Mouse (Mus musculus): Measurements from ENCODE around the gene Ilf3. TPM values are rescaled to one million over a fixed set of nuclear protein-coding genes. Genes with fewer than 3 reads are reported as not detected.

The Ilf3 gene
- polyA plus RNA-seq, 1 experiment: 157 TPM

DNA sequence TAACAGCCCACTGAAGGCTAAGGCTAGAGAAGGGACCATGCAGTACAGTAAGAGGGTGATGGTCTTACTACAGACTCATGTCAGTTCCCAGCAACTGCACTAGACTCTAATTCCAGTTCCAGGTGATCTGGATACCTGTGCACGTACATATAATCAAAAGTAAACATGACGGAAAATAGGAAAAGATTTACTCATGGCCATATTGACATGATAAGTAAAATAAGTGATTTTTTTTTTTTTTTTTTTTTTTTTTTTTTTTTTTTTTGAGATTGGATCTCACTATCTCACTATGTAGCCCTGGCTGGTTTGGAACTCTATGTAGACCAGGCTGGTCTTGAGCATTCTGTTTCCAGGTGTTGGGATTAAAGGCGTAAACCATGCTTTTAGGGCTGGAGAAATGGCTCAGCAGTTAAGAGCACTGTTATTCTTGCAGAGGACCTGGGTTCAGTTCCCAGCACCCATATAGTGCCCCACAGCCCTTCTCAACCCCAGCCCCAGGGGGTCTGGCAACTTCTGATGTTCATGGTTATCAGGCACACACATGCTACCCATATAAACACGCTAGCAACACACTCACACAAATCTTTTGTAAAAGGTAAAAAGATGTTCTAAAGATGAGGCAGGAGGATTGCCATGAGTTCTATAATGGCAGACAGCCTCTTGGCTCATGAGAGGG lies 15.8 kb upstream of the Ilf3 start:
- Histone ChIP-seq H3K36me3 (ENCODE audit: control insufficient read depth, insufficient read depth, low read length) (peaks cover 76% of the 10 kb centered on the region), H3K27ac (ENCODE audit: control insufficient read depth, insufficient read depth, low read length) (no peak overlapping the region; the same call in 1 of the 2 replicates), H3K4me3 (ENCODE audit: control insufficient read depth, insufficient read depth, low read length) (no peak overlapping the region), H3K4me1 (replicated peaks; ENCODE audit: control insufficient read depth, insufficient read depth, low read length) (peaks cover 8% of the 10 kb centered on the region), H3K27me3 (ENCODE audit: control insufficient read depth, insufficient read depth, low read length) (no peaks in the 10 kb centered on the region)
- DNase-seq: no peak
- TF ChIP-seq POLR2A (IDR thresholded peaks at IDR 0.05; ENCODE audit: control insufficient read depth, extremely low read depth, insufficient read depth, low read length, poor library complexity) (no peak), CTCF (IDR thresholded peaks at IDR 0.05; ENCODE audit: borderline replicate concordance, control insufficient read depth, extremely low read depth, insufficient read depth, low read length, poor library complexity) (no peak)
- WGBS: 98% methylated on average over 4 of the region's 4 CpGs

DNA sequence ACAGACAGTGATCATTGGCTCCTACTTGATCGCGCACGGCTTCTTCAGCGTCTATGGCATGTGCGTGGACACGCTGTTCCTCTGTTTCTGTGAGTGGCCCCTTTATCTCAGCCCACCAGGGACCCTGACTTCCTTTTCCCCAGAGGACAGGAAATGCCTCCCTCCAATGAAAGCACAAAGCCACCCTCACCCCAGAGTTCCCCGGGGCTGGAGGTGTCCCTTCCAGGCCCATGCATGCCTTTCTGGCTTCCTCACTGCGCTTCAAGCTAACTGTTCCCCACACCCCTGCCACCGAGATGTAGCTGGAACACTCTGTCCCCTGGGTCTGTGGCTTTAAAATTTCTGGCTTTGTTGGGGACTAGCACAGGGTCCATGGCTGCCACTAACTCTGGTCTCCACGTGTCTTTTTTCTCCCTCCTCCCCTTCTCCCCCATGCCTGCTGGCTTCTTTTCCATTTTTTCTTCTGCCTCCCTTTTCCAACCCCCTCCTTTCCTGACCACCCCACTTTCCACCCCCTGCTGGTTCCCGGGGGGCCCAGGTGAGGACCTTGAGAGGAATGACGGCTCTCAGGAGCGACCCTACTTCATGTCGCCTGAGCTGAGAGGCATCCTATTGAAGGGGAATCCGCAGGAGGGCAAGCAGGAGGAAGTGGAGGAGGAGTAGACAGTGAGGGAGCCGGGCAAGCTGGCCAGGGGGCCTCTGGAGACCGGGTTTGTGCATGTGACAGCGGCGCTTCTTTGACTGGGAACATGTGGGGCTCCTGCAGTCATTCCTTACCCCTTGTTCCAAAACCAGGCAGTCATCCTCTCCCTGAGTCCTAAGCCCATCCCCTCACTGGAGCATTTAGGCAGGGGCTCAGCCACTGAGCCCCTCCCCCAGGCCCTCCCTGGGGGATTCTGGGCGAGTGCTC lies 15.0 kb upstream of the Ilf3 start:
- H3K4me1 ChIP-seq (replicated peaks; ENCODE audit: control insufficient read depth, insufficient read depth, low read length): peaks cover 8% of the 10 kb centered on the region
- 52% methylated on average over 20 of the region's 20 CpGs for WGBS
- peaks cover 67% of the 10 kb centered on the region for H3K36me3 ChIP-seq (ENCODE audit: control insufficient read depth, insufficient read depth, low read length)
- DNase-seq: peak; percentile 31
- H3K4me3 ChIP-seq (ENCODE audit: control insufficient read depth, insufficient read depth, low read length): no peak overlapping the region
- TF ChIP-seq POLR2A (IDR thresholded peaks at IDR 0.05; ENCODE audit: control insufficient read depth, extremely low read depth, insufficient read depth, low read length, poor library complexity) (no peak), CTCF (IDR thresholded peaks at IDR 0.05; ENCODE audit: borderline replicate concordance, control insufficient read depth, extremely low read depth, insufficient read depth, low read length, poor library complexity) (no peak)
- H3K27ac ChIP-seq (ENCODE audit: control insufficient read depth, insufficient read depth, low read length): peak overlapping the region; percentile 31; the same call in 1 of the 2 replicates
- H3K27me3 ChIP-seq (ENCODE audit: control insufficient read depth, insufficient read depth, low read length): no peaks in the 10 kb centered on the region

DNA sequence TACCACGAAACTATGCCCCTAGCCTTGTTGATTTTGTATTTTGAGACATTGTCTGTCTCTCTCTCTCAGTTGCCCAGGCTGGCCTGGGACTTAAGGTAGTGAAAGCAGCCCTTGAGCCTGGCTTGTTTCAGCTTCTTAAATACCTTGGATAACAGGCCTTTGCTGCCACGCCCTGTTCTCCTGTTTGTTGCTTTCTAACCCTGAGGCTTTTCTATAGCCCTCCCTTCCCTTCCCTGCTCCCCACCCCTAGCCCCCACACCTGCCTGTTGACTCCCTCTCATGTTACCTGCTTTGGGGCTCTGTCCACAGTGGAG lies 14.3 kb upstream of the Ilf3 start:
- Histone ChIP-seq H3K4me3 (ENCODE audit: control insufficient read depth, insufficient read depth, low read length) (no peak overlapping the region), H3K27me3 (ENCODE audit: control insufficient read depth, insufficient read depth, low read length) (no peaks in the 10 kb centered on the region), H3K27ac (ENCODE audit: control insufficient read depth, insufficient read depth, low read length) (peak overlapping the region; percentile 23; the same call in 1 of the 2 replicates), H3K4me1 (replicated peaks; ENCODE audit: control insufficient read depth, insufficient read depth, low read length) (peaks cover 8% of the 10 kb centered on the region), H3K36me3 (ENCODE audit: control insufficient read depth, insufficient read depth, low read length) (peaks cover 61% of the 10 kb centered on the region)
- TF ChIP-seq POLR2A (IDR thresholded peaks at IDR 0.05; ENCODE audit: control insufficient read depth, extremely low read depth, insufficient read depth, low read length, poor library complexity) (no peak), CTCF (IDR thresholded peaks at IDR 0.05; ENCODE audit: borderline replicate concordance, control insufficient read depth, extremely low read depth, insufficient read depth, low read length, poor library complexity) (no peak)
- DNase-seq: no peak
- 87% methylated on average over 2 of the region's 2 CpGs for WGBS

DNA sequence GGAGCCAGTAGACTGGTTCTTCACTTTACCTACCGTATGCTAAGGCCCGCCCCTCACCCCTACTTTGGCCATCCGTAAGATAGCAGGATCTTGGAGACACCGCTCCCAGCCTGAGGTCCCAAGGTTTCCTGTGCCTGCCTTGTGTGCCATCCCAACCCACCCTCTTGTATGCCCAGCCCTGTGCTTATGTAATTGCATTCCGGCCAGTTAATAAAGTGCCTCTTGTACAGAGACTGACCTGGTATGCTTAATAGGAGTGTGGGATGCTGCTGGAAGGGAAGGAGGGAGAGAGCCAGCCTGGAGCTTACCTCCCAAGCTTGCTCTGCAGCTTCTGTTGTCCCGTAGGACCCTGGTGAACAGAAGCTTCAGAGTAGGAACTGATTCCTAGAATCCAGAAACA lies 12.9 kb upstream of the Ilf3 start:
- Histone ChIP-seq H3K27me3 (ENCODE audit: control insufficient read depth, insufficient read depth, low read length) (no peaks in the 10 kb centered on the region), H3K36me3 (ENCODE audit: control insufficient read depth, insufficient read depth, low read length) (peaks cover 47% of the 10 kb centered on the region), H3K27ac (ENCODE audit: control insufficient read depth, insufficient read depth, low read length) (no peak overlapping the region), H3K4me1 (replicated peaks; ENCODE audit: control insufficient read depth, insufficient read depth, low read length) (peaks cover 8% of the 10 kb centered on the region), H3K4me3 (ENCODE audit: control insufficient read depth, insufficient read depth, low read length) (no peak overlapping the region)
- DNase-seq: no peak
- 97% methylated on average over 6 of the region's 6 CpGs for WGBS
- TF ChIP-seq CTCF (IDR thresholded peaks at IDR 0.05; ENCODE audit: borderline replicate concordance, control insufficient read depth, extremely low read depth, insufficient read depth, low read length, poor library complexity): no peak
- no peak for TF ChIP-seq POLR2A (IDR thresholded peaks at IDR 0.05; ENCODE audit: control insufficient read depth, extremely low read depth, insufficient read depth, low read length, poor library complexity)

DNA sequence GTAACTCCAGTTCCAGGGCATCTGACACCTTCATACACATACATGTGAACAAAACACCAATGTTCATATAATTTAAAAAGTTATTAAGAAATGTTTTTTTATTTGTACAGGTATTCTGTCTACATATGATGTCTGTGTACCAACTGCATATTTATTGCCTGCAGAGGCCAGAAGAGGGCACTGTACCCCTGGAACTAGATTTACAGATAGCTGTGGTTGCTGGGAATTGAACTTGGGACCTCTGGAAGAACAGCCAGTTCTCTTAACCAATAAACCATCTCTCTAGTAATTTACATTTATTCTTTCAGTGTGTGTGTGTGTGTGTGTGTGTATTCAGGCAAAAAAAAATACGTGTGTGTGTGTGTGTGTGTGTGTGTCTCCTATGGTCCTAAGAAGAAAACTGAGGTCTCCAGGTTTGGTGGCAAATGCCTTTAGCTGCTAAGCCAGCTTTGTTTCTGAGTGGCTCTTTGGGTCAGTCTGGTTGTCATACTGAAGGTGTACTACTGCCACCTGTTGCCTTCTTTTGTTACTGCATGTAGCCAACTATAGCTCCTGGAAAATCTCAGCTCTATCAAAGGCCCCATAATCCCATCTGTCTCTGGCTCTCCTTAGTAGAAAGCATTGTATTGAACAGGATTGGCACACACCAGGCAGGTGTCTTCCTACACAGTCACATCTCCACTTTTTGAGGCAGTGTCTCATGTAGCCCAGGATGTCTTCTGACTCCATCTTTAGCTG lies 10.5 kb upstream of the Ilf3 start:
- peak; percentile 73 for DNase-seq

More for the DNA sequence above, 10.5 kb upstream of the Ilf3 start:
- no peak for TF ChIP-seq CTCF (IDR thresholded peaks at IDR 0.05; ENCODE audit: borderline replicate concordance, control insufficient read depth, extremely low read depth, insufficient read depth, low read length, poor library complexity)
- no peak for TF ChIP-seq POLR2A (IDR thresholded peaks at IDR 0.05; ENCODE audit: control insufficient read depth, extremely low read depth, insufficient read depth, low read length, poor library complexity)
- WGBS: 4% methylated on average over 1 of the region's 1 CpGs
- Histone ChIP-seq H3K36me3 (ENCODE audit: control insufficient read depth, insufficient read depth, low read length) (peaks cover 27% of the 10 kb centered on the region), H3K4me1 (replicated peaks; ENCODE audit: control insufficient read depth, insufficient read depth, low read length) (peaks cover 8% of the 10 kb centered on the region), H3K27me3 (ENCODE audit: control insufficient read depth, insufficient read depth, low read length) (no peaks in the 10 kb centered on the region), H3K4me3 (ENCODE audit: control insufficient read depth, insufficient read depth, low read length) (no peak overlapping the region), H3K27ac (ENCODE audit: control insufficient read depth, insufficient read depth, low read length) (no peak overlapping the region)

All from thymus, adult 2 months (tissue).